Mouse (Mus musculus): ENCODE measurements at regions not wholly inside any gene's neighbourhood (a gene's known extent, or its start where the extent isn't known, plus 50 kb on each side); places are given as distances from the start of the nearest gene placed in this dataset.

- no peak for TF ChIP-seq CTCF (IDR thresholded peaks at IDR 0.05; ENCODE audit: low read depth)
- no peak for TF ChIP-seq EP300 (optimal IDR thresholded peaks at IDR 0.05)
Observed at GRCm38 (mm10) chr13:69867296-69868065, 65.3 kb downstream of the Med10 start.

Measured in stomach, postnatal 0 days (tissue).